Mouse (Mus musculus) CH12.LX (cell line): Measurements from ENCODE around the gene Rnf151. TPM values are rescaled to one million over a fixed set of nuclear protein-coding genes. Genes with fewer than 3 reads are reported as not detected.
A peak's percentile ranks its signal among the peaks of the same experiment; 100 is the strongest.

Experiments
- DNase-seq: peaks from one replicate; pipeline ENCODE4 v3.0.0-alpha.2; 2013; ENCODE audit errors: extremely low read depth
- H3K27ac ChIP-seq: 2 replicates; pipeline ENCODE4 v1.5.1; 2012; ENCODE audit warnings: low read depth, mild to moderate bottlenecking, control low read depth, moderate library complexity; ENCODE audit not compliant: insufficient read depth
- H3K27me3 ChIP-seq: replicated peaks from 2 replicates; pipeline ENCODE3; 2012; ENCODE audit warnings: inconsistent platforms
- H3K36me3 ChIP-seq, 2 experiments: replicated peaks in 1 of 2; 2 replicates each; pipeline versions ENCODE3 to v1.6.1; 2012; ENCODE audit warnings: inconsistent platforms in 1 of 2, low read length in 1 of 2, mild to moderate bottlenecking in 1 of 2, mixed read lengths in 1 of 2, moderate library complexity in 1 of 2; ENCODE audit not compliant: control insufficient read depth in 1 of 2, insufficient read depth in 1 of 2
- H3K4me1 ChIP-seq, 2 experiments: 2 replicates each; pipeline ENCODE4 v1.6.1; 2012; ENCODE audit warnings: inconsistent platforms in 1 of 2, moderate library complexity in 1 of 2; ENCODE audit not compliant: insufficient read depth in 2 of 2, control insufficient read depth in 1 of 2
- H3K4me2 ChIP-seq: 2 replicates; pipeline ENCODE4 v1.6.1; 2012; ENCODE audit warnings: low read depth, mild to moderate bottlenecking, control low read depth; ENCODE audit not compliant: poor library complexity, insufficient read depth, severe bottlenecking
- H3K4me3 ChIP-seq, 3 experiments: fragments of 150-350 bp in 1 of 3; sonication (generic) in 1 of 3; replicated peaks in 1 of 3; 2 replicates each; pipeline versions ENCODE3 to v1.5.1; 2011 to 2012; ENCODE audit warnings: low read depth in 2 of 3, low read length in 2 of 3, mild to moderate bottlenecking in 2 of 3, moderate library complexity in 2 of 3, control low read depth in 1 of 3, improper control_type of control experiment in 1 of 3, inconsistent platforms in 1 of 3, mixed read lengths in 1 of 3; ENCODE audit not compliant: poor library complexity in 1 of 3
- H3K79me2 ChIP-seq: replicated peaks from 2 replicates; pipeline ENCODE4 v1.6.1; 2012; ENCODE audit warnings: mild to moderate bottlenecking, moderate library complexity; ENCODE audit not compliant: control insufficient read depth, poor library complexity, insufficient read depth, severe bottlenecking; ENCODE audit errors: extremely low read depth
- H3K9ac ChIP-seq: 2 replicates; pipeline ENCODE4 v1.6.1; 2012; ENCODE audit warnings: low read depth, mild to moderate bottlenecking, control low read depth, moderate library complexity; ENCODE audit not compliant: insufficient read depth
- H3K9me3 ChIP-seq: replicated peaks from 2 replicates; pipeline ENCODE3; 2012; ENCODE audit warnings: low read length, inconsistent platforms, mixed read lengths
- BHLHE40 ChIP-seq: IDR thresholded peaks from 2 replicates; pipeline ENCODE4 v1.6.1; 2011; ENCODE audit warnings: mild to moderate bottlenecking, low read depth, low read length, improper control_type of control experiment
- CHD2 ChIP-seq: IDR thresholded peaks from 2 replicates; pipeline ENCODE4 v1.6.1; 2011; ENCODE audit warnings: low read length, improper control_type of control experiment
- CTCF ChIP-seq, 2 experiments: IDR thresholded peaks in 1 of 2; conservative IDR thresholded peaks in 1 of 2; 2 replicates each; pipeline ENCODE4 v1.5.1; 2011 to 2012; ENCODE audit warnings: low read depth in 2 of 2, low read length in 2 of 2, improper control_type of control experiment in 1 of 2, inconsistent platforms in 1 of 2, mild to moderate bottlenecking in 1 of 2, moderate library complexity in 1 of 2
- EP300 ChIP-seq: IDR thresholded peaks from 2 replicates; pipeline ENCODE4 v1.6.1; 2011; ENCODE audit warnings: low read length, improper control_type of control experiment
- GABPA ChIP-seq: IDR thresholded peaks from 2 replicates; pipeline ENCODE4 v1.6.1; 2012; ENCODE audit warnings: low read depth, low read length, improper control_type of control experiment, inconsistent platforms; ENCODE audit not compliant: insufficient replicate concordance
- HCFC1 ChIP-seq: IDR thresholded peaks from 2 replicates; pipeline ENCODE4 v1.6.1; 2012; ENCODE audit warnings: low read depth, mild to moderate bottlenecking, inconsistent platforms, low read length, improper control_type of control experiment
- IRF4 ChIP-seq: IDR thresholded peaks from 2 replicates; pipeline ENCODE4 v1.6.1; 2014; ENCODE audit warnings: low read depth, mild to moderate bottlenecking, inconsistent platforms, low read length, improper control_type of control experiment
- JUN ChIP-seq: IDR thresholded peaks from 2 replicates; pipeline ENCODE4 v1.6.1; 2011; ENCODE audit warnings: low read depth, mild to moderate bottlenecking, low read length, improper control_type of control experiment, moderate library complexity; ENCODE audit not compliant: insufficient read depth
- JUND ChIP-seq: conservative IDR thresholded peaks from 2 replicates; pipeline ENCODE4 v1.6.1; 2011; ENCODE audit warnings: low read depth, low read length, improper control_type of control experiment
- KAT2A ChIP-seq: IDR thresholded peaks from 2 replicates; pipeline ENCODE4 v1.6.1; 2012; ENCODE audit warnings: low read length, improper control_type of control experiment, inconsistent platforms; ENCODE audit not compliant: insufficient replicate concordance
- MAX ChIP-seq: IDR thresholded peaks from 2 replicates; pipeline ENCODE4 v1.6.1; 2011; ENCODE audit warnings: low read length, improper control_type of control experiment
- MEF2A ChIP-seq: IDR thresholded peaks from 2 replicates; pipeline ENCODE4 v1.6.1; 2014; ENCODE audit warnings: low read depth, mild to moderate bottlenecking, inconsistent platforms, low read length, improper control_type of control experiment, borderline replicate concordance
- NRF1 ChIP-seq: IDR thresholded peaks from 2 replicates; pipeline ENCODE4 v1.6.1; 2014; ENCODE audit warnings: low read depth, mild to moderate bottlenecking, inconsistent platforms, low read length, improper control_type of control experiment, moderate library complexity
- PAX5 ChIP-seq: IDR thresholded peaks from 2 replicates; pipeline ENCODE4 v1.6.1; 2012; ENCODE audit warnings: low read length, inconsistent platforms, mixed read lengths
- POLR2A ChIP-seq: IDR thresholded peaks from 2 replicates; pipeline ENCODE4 v1.6.1; 2011; ENCODE audit warnings: low read depth, mild to moderate bottlenecking, improper control_type of control experiment, low read length
- POLR2AphosphoS2 ChIP-seq: IDR thresholded peaks from 2 replicates; pipeline ENCODE4 v1.6.1; 2011; ENCODE audit warnings: low read depth, low read length, improper control_type of control experiment
- RAD21 ChIP-seq: IDR thresholded peaks from 2 replicates; pipeline ENCODE4 v1.6.1; 2011; ENCODE audit warnings: low read depth, mild to moderate bottlenecking, low read length, improper control_type of control experiment, moderate library complexity
- RCOR1 ChIP-seq: conservative IDR thresholded peaks from 2 replicates; pipeline ENCODE4 v1.6.1; 2012; ENCODE audit warnings: low read depth, mild to moderate bottlenecking, inconsistent platforms, low read length, improper control_type of control experiment
- SMC3 ChIP-seq: IDR thresholded peaks from 2 replicates; pipeline ENCODE4 v1.6.1; 2011; ENCODE audit warnings: low read depth, low read length, improper control_type of control experiment
- TCF12 ChIP-seq: IDR thresholded peaks from 2 replicates; pipeline ENCODE4 v1.6.1; 2014; ENCODE audit warnings: low read depth, mild to moderate bottlenecking, inconsistent platforms, low read length, improper control_type of control experiment
- ZNF384 ChIP-seq: IDR thresholded peaks from 2 replicates; pipeline ENCODE4 v1.6.1; 2012; ENCODE audit warnings: low read depth, low read length, improper control_type of control experiment, inconsistent platforms
- dilution Hi-C: fragments of 300-500 bp; cut with MboI; formaldehyde crosslinking; loops from 2 replicates; pipeline ENCODE4 v1.14.3; 2020; ENCODE audit warnings: low sequenced_read_pairs; ENCODE audit not compliant: extremely low pct_unique_long_range_greater_than_20kb, extremely low pct_ligation_motif_present
- in situ Hi-C: fragments of 300-500 bp; cut with MboI; formaldehyde crosslinking; loops from 3 replicates; pipeline ENCODE4 v1.14.3; 2019; ENCODE audit warnings: low sequenced_read_pairs, low pct_ligation_motif_present, low pct_unique_long_range_greater_than_20kb, mixed read lengths
- polyA plus RNA-seq: library from polyadenylated mRNA; unstranded; fragments of >175 nt; gene quantifications from 2 replicates; pipeline ENCODE4 v1.2.1, GENCODE M21; 2012; ENCODE audit warnings: low read depth; ENCODE audit not compliant: insufficient read length
- total RNA-seq, 2 experiments: library from RNA; depleted of rRNA; stranded (reverse); fragments of 300-350 nt in 1 of 2; fragments of >200 nt in 1 of 2; gene quantifications; 2 replicates each; pipeline ENCODE4 v1.2.3; 2012 to 2014

Rnf151 gene
- total and polyA plus RNA-seq, 3 experiments = 0.34 to 0.59 TPM; not detected in 1

DNA sequence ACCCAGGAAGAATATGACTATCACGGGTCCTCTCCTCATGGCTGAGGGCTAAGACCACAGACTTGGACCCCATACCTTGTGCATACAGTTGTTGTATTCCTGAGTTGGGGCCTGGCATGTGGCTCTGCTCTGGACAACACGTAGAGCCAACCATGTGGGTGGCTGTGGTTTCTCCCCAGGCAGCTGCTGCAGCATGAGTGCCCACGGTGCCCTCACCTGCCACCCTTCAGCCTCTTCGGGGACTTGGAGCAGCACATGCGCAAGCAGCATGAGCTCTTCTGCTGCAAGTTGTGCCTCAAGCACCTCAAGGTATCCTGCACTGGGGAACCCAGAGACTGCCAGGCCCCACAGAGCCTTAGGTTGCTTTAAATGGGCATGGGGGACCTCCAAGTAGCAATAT is 41.0 kb downstream of the Rnf151 start:
- no peak overlapping the region for H3K4me3 ChIP-seq
- H3K9me3 ChIP-seq = no peaks in the 10 kb centered on the region
- in situ Hi-C loops (no loop called here), dilution Hi-C loops (no loop called here)
- no peak for DNase-seq
- peaks cover 0 to 40% of the 10 kb centered on the region in 2 experiments; a peak in 2 of 4 replicates for H3K4me1 ChIP-seq
- H3K9ac ChIP-seq = no peak overlapping the region
- H3K27me3 ChIP-seq = no peaks in the 10 kb centered on the region
- H3K27ac ChIP-seq = no peak overlapping the region
- peaks cover 61 to 82% of the 10 kb centered on the region in 2 experiments for H3K36me3 ChIP-seq
- TF ChIP-seq HCFC1 (no peak), CHD2 (no peak), GABPA (no peak), NRF1 (no peak), KAT2A (no peak), RCOR1 (no peak), MEF2A (no peak), JUN (no peak), RAD21 (no peak), POLR2AphosphoS2 (no peak)
- peaks cover 39% of the 10 kb centered on the region for H3K79me2 ChIP-seq
- no peak overlapping the region for H3K4me2 ChIP-seq

DNA sequence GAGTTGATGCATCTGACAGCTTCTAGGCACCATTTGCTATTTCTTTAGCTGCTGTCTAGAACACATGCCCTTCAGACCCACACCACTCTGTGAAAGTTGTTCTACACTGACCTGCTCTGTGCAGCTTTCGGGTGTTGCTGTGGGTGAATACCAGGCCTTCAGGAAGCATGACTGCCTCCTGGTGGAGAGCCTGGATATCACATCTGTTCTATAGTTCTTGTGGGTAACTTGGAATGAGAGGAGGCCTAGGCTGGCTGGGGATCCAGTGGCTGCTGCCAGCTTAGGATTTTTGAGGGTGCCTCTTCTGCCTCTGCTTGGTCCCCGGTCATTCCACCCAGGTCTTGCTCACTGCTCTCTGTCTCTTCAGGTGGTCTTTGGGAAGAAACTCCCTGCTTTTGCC is 41.7 kb downstream of the Rnf151 start:
- Histone ChIP-seq H3K4me2 (no peak overlapping the region), H3K36me3 (peaks cover 57 to 75% of the 10 kb centered on the region in 2 experiments), H3K4me3 (no peak overlapping the region), H3K27me3 (no peaks in the 10 kb centered on the region), H3K27ac (no peak overlapping the region), H3K4me1 (peaks cover 4 to 47% of the 10 kb centered on the region in 2 experiments; a peak in 2 of 4 replicates), H3K9me3 (no peaks in the 10 kb centered on the region), H3K79me2 (peaks cover 46% of the 10 kb centered on the region), H3K9ac (no peak overlapping the region)
- DNase-seq = peak; percentile 81
- in situ Hi-C loops = no loop called here
- dilution Hi-C loops = no loop called here
- TF ChIP-seq RAD21 (peak; percentile 51), CTCF (conservative IDR thresholded peaks at IDR 0.05 in 1 of 2, IDR thresholded peaks at IDR 0.05 in 1 of 2; ENCODE audit: low read depth in 2 of 2, low read length in 2 of 2) (peak; percentile 73 to 82), EP300 (no peak), SMC3 (peak; percentile 71)
- TF ChIP-seq, all 38 proteins: peak for 3

DNA sequence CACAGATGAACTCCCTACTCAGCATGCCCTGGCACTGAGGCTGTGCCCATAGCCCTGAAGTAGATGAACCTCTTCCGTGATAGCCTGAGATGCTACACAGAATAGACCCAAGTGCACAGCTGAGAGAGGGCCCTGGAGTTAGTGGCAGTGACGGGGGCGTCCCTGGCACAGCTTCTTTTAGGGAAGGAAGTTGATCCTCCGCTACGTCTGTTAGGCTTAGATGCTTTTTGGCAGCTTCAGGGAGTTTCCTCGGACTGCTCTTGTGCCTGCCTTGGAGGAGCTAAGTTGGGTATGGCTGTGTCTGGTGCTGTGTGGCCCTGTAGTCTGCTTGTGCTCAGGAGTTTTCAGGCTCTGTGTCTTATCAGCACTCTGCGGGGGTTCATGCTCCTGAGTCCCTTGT is 43.6 kb downstream of the Rnf151 start:
- no peak overlapping the region for H3K4me2 ChIP-seq
- H3K4me1 ChIP-seq = peaks cover 5 to 52% of the 10 kb centered on the region in 2 experiments; a peak in 2 of 4 replicates
- TF ChIP-seq IRF4 (no peak), MAX (no peak), CHD2 (no peak), ZNF384 (no peak), POLR2A (no peak), BHLHE40 (no peak), PAX5 (no peak), JUND (no peak), RAD21 (no peak), TCF12 (no peak)
- no peak for DNase-seq
- no peaks in the 10 kb centered on the region for H3K9me3 ChIP-seq
- H3K9ac ChIP-seq = no peak overlapping the region
- no peak overlapping the region for H3K4me3 ChIP-seq
- dilution Hi-C loops = no loop called here
- H3K27ac ChIP-seq = no peak overlapping the region
- H3K36me3 ChIP-seq = peaks cover 38 to 56% of the 10 kb centered on the region in 2 experiments
- H3K79me2 ChIP-seq = peaks cover 61% of the 10 kb centered on the region
- H3K27me3 ChIP-seq = no peaks in the 10 kb centered on the region
- in situ Hi-C loops = loop anchor here (5.0 kb wide), 1 partner anchor 142 kb away; the partner anchor contains the start of gene Rab26
